Mouse (Mus musculus): Measurements from ENCODE around the gene Cox8a. TPM values are rescaled to one million over a fixed set of nuclear protein-coding genes. Genes with fewer than 3 reads are reported as not detected.

The Cox8a gene
- polyA plus RNA-seq, 1 experiment, result 63.8 TPM

- no peak overlapping the region for H3K4me3 ChIP-seq (replicated peaks)
- H3K36me3 ChIP-seq (ENCODE audit: control insufficient read depth), result no peaks in the 10 kb centered on the region
- peaks cover 41% of the 10 kb centered on the region for H3K27me3 ChIP-seq (ENCODE audit: control insufficient read depth)
- no peaks in the 10 kb centered on the region for H3K9me3 ChIP-seq (ENCODE audit: control insufficient read depth, low read length)
- TF ChIP-seq TAL1 (IDR thresholded peaks at IDR 0.05; ENCODE audit: low read length), result no peak
- TF ChIP-seq GATA1 (IDR thresholded peaks at IDR 0.05; ENCODE audit: low read length), result no peak
- peaks cover 17% of the 10 kb centered on the region for H3K4me1 ChIP-seq (ENCODE audit: control insufficient read depth)
These were observed 46.5 kb downstream of the Cox8a start for GRCm38 (mm10) chr19:7170916-7171315.

DNA sequence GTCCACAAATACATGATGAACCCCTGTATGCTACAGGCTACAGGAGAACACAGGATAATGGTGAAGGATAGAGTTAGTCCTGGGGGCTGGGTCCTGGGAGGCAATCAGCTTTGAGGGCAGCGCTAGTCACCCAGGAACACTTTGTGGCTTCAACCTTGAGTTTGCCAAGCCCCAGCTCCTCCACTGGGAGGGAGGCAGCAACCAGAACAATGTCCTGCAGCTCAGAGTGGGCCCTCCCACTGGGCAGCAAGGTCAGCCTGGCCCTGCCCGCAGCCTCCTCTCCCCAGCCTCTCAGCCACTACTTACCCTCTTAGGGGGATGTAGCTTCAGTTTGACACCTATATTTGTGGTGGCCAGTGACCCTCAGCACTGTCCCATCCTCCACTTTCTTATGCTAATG is 49.0 kb downstream of the Cox8a start:
- TF ChIP-seq GATA1 (IDR thresholded peaks at IDR 0.05; ENCODE audit: low read length) (no peak), TAL1 (IDR thresholded peaks at IDR 0.05; ENCODE audit: low read length) (no peak)
- H3K4me3 ChIP-seq (replicated peaks), result no peak overlapping the region
- H3K27me3 ChIP-seq (ENCODE audit: control insufficient read depth), result peaks cover 65% of the 10 kb centered on the region
- H3K36me3 ChIP-seq (ENCODE audit: control insufficient read depth), result no peaks in the 10 kb centered on the region
- H3K9me3 ChIP-seq (ENCODE audit: control insufficient read depth, low read length), result no peaks in the 10 kb centered on the region; the same call in 1 of the 2 replicates
- peaks cover 17% of the 10 kb centered on the region for H3K4me1 ChIP-seq (ENCODE audit: control insufficient read depth)

GRCm38 (mm10) chr19:7166767-7167166 is 50.6 kb downstream of the Cox8a start:
- H3K4me3 ChIP-seq (replicated peaks), result no peak overlapping the region
- peaks cover 9% of the 10 kb centered on the region for H3K4me1 ChIP-seq (ENCODE audit: control insufficient read depth)
- TF ChIP-seq GATA1 (IDR thresholded peaks at IDR 0.05; ENCODE audit: low read length), result no peak
- no peaks in the 10 kb centered on the region; the same call in 1 of the 2 replicates for H3K9me3 ChIP-seq (ENCODE audit: control insufficient read depth, low read length)
- no peaks in the 10 kb centered on the region for H3K36me3 ChIP-seq (ENCODE audit: control insufficient read depth)
- H3K27me3 ChIP-seq (ENCODE audit: control insufficient read depth), result peaks cover 70% of the 10 kb centered on the region

DNA sequence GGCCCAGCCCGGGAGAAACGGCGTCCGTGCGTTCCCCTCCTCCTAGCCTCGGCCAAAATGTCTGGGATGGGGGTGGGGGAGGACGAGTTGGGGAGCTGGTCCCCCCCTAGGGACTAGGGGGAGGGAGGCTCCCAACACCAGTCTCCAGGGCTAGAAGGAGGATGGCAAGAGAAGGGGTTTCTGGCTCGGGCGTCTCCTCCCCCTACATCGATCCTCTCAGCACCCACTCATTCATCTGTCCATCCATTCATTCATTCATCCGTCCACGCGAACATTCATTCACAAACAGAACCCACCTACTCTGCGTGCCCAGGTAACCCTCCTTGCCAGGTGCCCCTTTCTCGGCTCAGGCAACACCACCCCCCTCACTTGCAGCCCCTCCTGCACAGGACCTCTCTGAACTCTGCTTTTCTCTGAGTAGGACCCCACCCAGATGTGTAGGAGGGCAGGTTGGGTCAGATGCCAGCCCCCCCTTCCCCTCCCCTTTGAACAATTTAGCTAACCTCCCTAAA is 51.2 kb downstream of the Cox8a start:
- TF ChIP-seq TAL1 (IDR thresholded peaks at IDR 0.05; ENCODE audit: low read length), result no peak
- no peak for TF ChIP-seq GATA1 (IDR thresholded peaks at IDR 0.05; ENCODE audit: low read length)
- no peaks in the 10 kb centered on the region for H3K36me3 ChIP-seq (ENCODE audit: control insufficient read depth)
- H3K9me3 ChIP-seq (ENCODE audit: control insufficient read depth, low read length), result no peaks in the 10 kb centered on the region; the same call in 1 of the 2 replicates
- peaks cover 4% of the 10 kb centered on the region for H3K4me1 ChIP-seq (ENCODE audit: control insufficient read depth)
- no peak overlapping the region for H3K4me3 ChIP-seq (replicated peaks)
- H3K27me3 ChIP-seq (ENCODE audit: control insufficient read depth), result peaks cover 72% of the 10 kb centered on the region

DNA sequence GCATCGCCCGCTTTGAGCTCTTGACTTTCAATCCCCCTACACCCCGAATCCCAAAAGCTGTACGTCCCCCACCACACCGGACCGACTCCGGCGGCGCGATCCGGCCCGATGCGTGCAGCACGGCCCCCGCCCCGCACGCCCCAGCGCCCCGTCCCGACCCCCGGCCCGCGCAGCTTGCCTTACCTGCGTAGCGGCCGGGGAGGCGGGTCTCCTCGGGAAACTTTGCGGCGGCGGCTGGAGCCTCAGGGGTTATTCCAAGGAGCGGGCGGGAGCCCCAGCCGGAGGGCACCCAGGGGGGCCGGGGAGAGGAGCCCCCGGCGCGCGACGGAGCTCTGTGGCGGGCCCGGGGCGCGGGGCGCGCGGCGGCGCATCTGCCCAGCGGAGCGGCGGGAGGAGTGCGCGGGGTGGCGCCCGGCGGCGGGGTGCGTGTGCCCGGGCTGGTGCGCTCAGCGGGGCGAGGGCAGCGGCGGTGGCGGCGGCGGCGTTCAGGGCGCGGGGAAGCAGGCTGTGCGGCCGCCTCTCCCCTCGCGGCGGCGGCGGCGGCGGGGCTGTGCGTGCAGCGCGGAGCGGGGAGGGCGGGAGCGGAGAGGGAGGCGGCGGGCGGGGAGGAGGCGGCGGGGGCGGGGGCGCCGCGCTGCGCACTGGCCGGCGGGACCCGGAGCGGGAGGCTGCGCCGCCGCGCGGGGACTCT is 51.8 kb downstream of the Cox8a start:
- Histone ChIP-seq H3K4me1 (ENCODE audit: control insufficient read depth) (peaks cover under 1% of the 10 kb centered on the region; the same call in 1 of the 2 replicates), H3K4me3 (replicated peaks) (no peak overlapping the region), H3K9me3 (ENCODE audit: control insufficient read depth, low read length) (no peaks in the 10 kb centered on the region; the same call in 1 of the 2 replicates), H3K36me3 (ENCODE audit: control insufficient read depth) (no peaks in the 10 kb centered on the region), H3K27me3 (ENCODE audit: control insufficient read depth) (peaks cover 75% of the 10 kb centered on the region)
- TF ChIP-seq GATA1 (IDR thresholded peaks at IDR 0.05; ENCODE audit: low read length) (no peak), TAL1 (IDR thresholded peaks at IDR 0.05; ENCODE audit: low read length) (no peak)

Other genes with a start within 250 kb of the Cox8a start
- gene Ppp1r14b, start 242.6 kb downstream of the Cox8a start, polyA plus RNA-seq (2012), result 15.6 and 17.4 TPM in 2 replicates
- 0.12 and 0.22 TPM in 2 replicates for gene Plcb3, start 241.1 kb downstream of the Cox8a start, polyA plus RNA-seq (2012)
- gene Fkbp2, start 237.1 kb downstream of the Cox8a start, polyA plus RNA-seq (2012), result 24.5 and 29.1 TPM in 2 replicates
- gene Vegfb, start 230.0 kb downstream of the Cox8a start, polyA plus RNA-seq (2012), result 2.3 and 2.7 TPM in 2 replicates
- gene Dnajc4, start 225.0 kb downstream of the Cox8a start, polyA plus RNA-seq (2012), result 3.8 and 5.5 TPM in 2 replicates
- gene Nudt22, start 221.5 kb downstream of the Cox8a start, polyA plus RNA-seq (2012), result 1.1 and 1.8 TPM in 2 replicates
- 0.10 and 0.16 TPM in 2 replicates for gene Trpt1, start 221.5 kb downstream of the Cox8a start, polyA plus RNA-seq (2012)
- gene Fermt3, start 198.1 kb downstream of the Cox8a start, polyA plus RNA-seq (2012), result 48.3 and 49.3 TPM in 2 replicates
- gene Stip1, start 177.6 kb downstream of the Cox8a start, polyA plus RNA-seq (2012), result 9.2 and 15.0 TPM in 2 replicates
- gene Macrod1, start 160.8 kb downstream of the Cox8a start, polyA plus RNA-seq (2012), result 1.3 and 2.0 TPM in 2 replicates
- 0.01 TPM in 1 of 2 replicates, not detected in the other for gene Flrt1, start 111.9 kb downstream of the Cox8a start, polyA plus RNA-seq (2012)
- 9.4 and 10.1 TPM in 2 replicates for gene Otub1, start 11.3 kb downstream of the Cox8a start, polyA plus RNA-seq (2012)
- 1.7 and 1.8 TPM in 2 replicates for gene Naa40, start 23.6 kb upstream of the Cox8a start, polyA plus RNA-seq (2012)
- gene Rcor2, start 49.7 kb upstream of the Cox8a start, polyA plus RNA-seq (2012), result 0.14 and 0.20 TPM in 2 replicates
- gene Mark2, start 124.2 kb upstream of the Cox8a start, polyA plus RNA-seq (2012), result 17.9 and 19.4 TPM in 2 replicates
- 0.66 and 1.5 TPM in 2 replicates for gene Spindoc, start 165.4 kb upstream of the Cox8a start, polyA plus RNA-seq (2012)
- gene 2700081O15Rik, start 200.0 kb upstream of the Cox8a start, polyA plus RNA-seq (2012), result 1.8 and 3.5 TPM in 2 replicates

Data from erythroblast, embryonic 14.5 days (primary cell).